Mouse (Mus musculus) C2C12 (cell line): Measurements from ENCODE around the gene H2afy. TPM values are rescaled to one million over a fixed set of nuclear protein-coding genes. Genes with fewer than 3 reads are reported as not detected.
A peak's percentile ranks its signal among the peaks of the same experiment; 100 is the strongest.

Experiments used
- H3K27me3 ChIP-seq: one replicate; pipeline ENCODE4 v1.6.1; 2011; ENCODE audit not compliant: control insufficient read depth, insufficient read depth, insufficient read length
- H3K36me3 ChIP-seq: one replicate; pipeline ENCODE4 v1.6.1; 2011; ENCODE audit not compliant: control insufficient read depth, insufficient read depth
- H3K4me3 ChIP-seq: one replicate; pipeline ENCODE4 v1.5.1; 2011; ENCODE audit warnings: mild to moderate bottlenecking, control low read depth; ENCODE audit not compliant: poor library complexity, insufficient read depth, severe bottlenecking
- H3K79me2 ChIP-seq: one replicate; pipeline ENCODE4 v1.6.1; 2011; ENCODE audit not compliant: control insufficient read depth, insufficient read depth
- H3K79me3 ChIP-seq: one replicate; pipeline ENCODE4 v1.6.1; 2011; ENCODE audit warnings: low read depth, control low read depth
- H3ac ChIP-seq: one replicate; pipeline ENCODE3; 2011; ENCODE audit warnings: low read depth; ENCODE audit not compliant: control insufficient read depth, insufficient read length
- CEBPB ChIP-seq: IDR thresholded peaks from one replicate; pipeline ENCODE4 v1.6.1; 2011; ENCODE audit warnings: low read depth, mild to moderate bottlenecking, control low read depth, moderate library complexity
- CTCF ChIP-seq: IDR thresholded peaks from one replicate; pipeline ENCODE4 v1.5.1; 2011; ENCODE audit not compliant: control insufficient read depth, insufficient read depth, insufficient read length
- FOSL1 ChIP-seq: IDR thresholded peaks from one replicate; pipeline ENCODE4 v1.8.0; 2011; ENCODE audit warnings: mild to moderate bottlenecking, low read length; ENCODE audit not compliant: poor library complexity, insufficient read depth, severe bottlenecking
- MAX ChIP-seq: IDR thresholded peaks from one replicate; pipeline ENCODE4 v1.6.1; 2011; ENCODE audit warnings: mild to moderate bottlenecking, control low read depth
- MYOD1 ChIP-seq: IDR thresholded peaks from one replicate; pipeline ENCODE4 v1.6.1; 2011; ENCODE audit warnings: low read depth; ENCODE audit not compliant: control insufficient read depth, insufficient read length
- MYOG ChIP-seq: IDR thresholded peaks from one replicate; pipeline ENCODE4 v1.6.1; 2011; ENCODE audit not compliant: control insufficient read depth, insufficient read length; ENCODE audit errors: extremely low read depth
- USF1 ChIP-seq: IDR thresholded peaks from one replicate; pipeline ENCODE4 v1.6.1; 2011; ENCODE audit warnings: low read depth, mild to moderate bottlenecking, control low read depth, moderate library complexity
- long read RNA-seq, 2 experiments: library from polyadenylated mRNA; unstranded; transcript quantifications; one replicate each; pipeline ENCODE4 v2.0.0; 2019 to 2020
- polyA plus RNA-seq: library from polyadenylated mRNA; unstranded; fragments of >200 nt; fragmentation: generic; extraction: Trizol; gene quantifications from one replicate; pipeline ENCODE4 v1.2.1, GENCODE M21; 2012; ENCODE audit warnings: missing spikeins

Gene H2afy
- 94.5 TPM for polyA plus RNA-seq
- long read RNA-seq, experiment 1, partial matches to known transcripts: 12 of 32 reads
- long read RNA-seq, experiment 1, other reads (novel, unspliced or antisense): 14 of 32 reads
- long read RNA-seq, experiment 2, transcript H2afy-201 (9 exons, 2,046 nt): major isoform, 20 of 63 reads
- long read RNA-seq, experiment 2, partial matches to known transcripts: 1 of 63 reads
- long read RNA-seq, experiment 2, other reads (novel, unspliced or antisense): 37 of 63 reads

- H3K36me3 ChIP-seq: peaks cover 8% of the 10 kb centered on the region
- peaks cover 45% of the 10 kb centered on the region for H3K79me2 ChIP-seq
- H3K27me3 ChIP-seq: no peaks in the 10 kb centered on the region
- H3K79me3 ChIP-seq: peaks cover 32% of the 10 kb centered on the region
- H3ac ChIP-seq: peak within 1 kb of the TSS; percentile 90
- TF ChIP-seq FOSL1 (no peak), USF1 (no peak), MYOG (no peak), MYOD1 (no peak), CEBPB (no peak), MAX (no peak), CTCF (no peak)
- H3K4me3 ChIP-seq: peak within 1 kb of the TSS; percentile 83
Measured at GRCm38 (mm10) chr13:56136200-56136599, at the start of gene H2afy. Gene H2afy, minus strand, starts transcription at chr13:56136361.

- no peak overlapping the region for H3ac ChIP-seq
- no peaks in the 10 kb centered on the region for H3K79me3 ChIP-seq
- H3K4me3 ChIP-seq: no peak overlapping the region
- no peaks in the 10 kb centered on the region for H3K79me2 ChIP-seq
- TF ChIP-seq FOSL1 (no peak), CTCF (no peak), MYOD1 (no peak), USF1 (no peak), MYOG (no peak), CEBPB (no peak), MAX (no peak)
- H3K36me3 ChIP-seq: no peaks in the 10 kb centered on the region
- H3K27me3 ChIP-seq: no peaks in the 10 kb centered on the region
Measured at GRCm38 (mm10) chr13:56183687-56184086, 47.5 kb upstream of the H2afy start.

GRCm38 (mm10) chr13:56181424-56181823 lies 45.3 kb upstream of the H2afy start:
- no peaks in the 10 kb centered on the region for H3K79me2 ChIP-seq
- no peak overlapping the region for H3ac ChIP-seq
- no peaks in the 10 kb centered on the region for H3K79me3 ChIP-seq
- H3K4me3 ChIP-seq: no peak overlapping the region
- H3K36me3 ChIP-seq: no peaks in the 10 kb centered on the region
- TF ChIP-seq MYOG (no peak), MYOD1 (no peak), CEBPB (no peak), MAX (no peak), FOSL1 (no peak), CTCF (no peak), USF1 (no peak)
- H3K27me3 ChIP-seq: peaks cover 16% of the 10 kb centered on the region

- no peak within 1 kb of the TSS for H3K4me3 ChIP-seq
- no peaks in the 10 kb centered on the region for H3K36me3 ChIP-seq
- TF ChIP-seq MAX: no peak
- no peak for TF ChIP-seq MYOG
- TF ChIP-seq MYOD1: no peak
- TF ChIP-seq CTCF: no peak
- TF ChIP-seq FOSL1: no peak
- TF ChIP-seq USF1: no peak
- no peaks in the 10 kb centered on the region for H3K79me3 ChIP-seq
- no peak within 1 kb of the TSS for H3ac ChIP-seq
- H3K79me2 ChIP-seq: no peaks in the 10 kb centered on the region
- H3K27me3 ChIP-seq: peaks cover 36% of the 10 kb centered on the region
Measured at GRCm38 (mm10) chr13:56178416-56179035, 42.4 kb upstream of the H2afy start, which contains the start of gene Tifab. Gene Tifab, minus strand, starts transcription at chr13:56178885.

- no peak overlapping the region for H3ac ChIP-seq
- H3K4me3 ChIP-seq: no peak overlapping the region
- H3K36me3 ChIP-seq: no peaks in the 10 kb centered on the region
- peaks cover 57% of the 10 kb centered on the region for H3K27me3 ChIP-seq
- no peaks in the 10 kb centered on the region for H3K79me3 ChIP-seq
- TF ChIP-seq FOSL1 (no peak), MYOG (no peak), MYOD1 (no peak), CTCF (no peak), USF1 (no peak), MAX (no peak), CEBPB (no peak)
- H3K79me2 ChIP-seq: no peaks in the 10 kb centered on the region
Measured at GRCm38 (mm10) chr13:56176310-56176709, 40.1 kb upstream of the H2afy start.

GRCm38 (mm10) chr13:56175848-56176247 lies 39.7 kb upstream of the H2afy start:
- Histone ChIP-seq H3K79me3 (no peaks in the 10 kb centered on the region), H3ac (no peak overlapping the region), H3K36me3 (no peaks in the 10 kb centered on the region), H3K27me3 (peaks cover 61% of the 10 kb centered on the region), H3K4me3 (no peak overlapping the region), H3K79me2 (no peaks in the 10 kb centered on the region)
- TF ChIP-seq USF1: no peak
- no peak for TF ChIP-seq MYOG
- TF ChIP-seq CEBPB: no peak
- TF ChIP-seq MAX: no peak
- no peak for TF ChIP-seq MYOD1
- no peak for TF ChIP-seq CTCF
- TF ChIP-seq FOSL1: no peak
